Mouse (Mus musculus) heart, embryonic 15.5 days (tissue): ENCODE data around the gene Gm11115. TPM values are rescaled to one million over a fixed set of nuclear protein-coding genes. Genes with fewer than 3 reads are reported as not detected.

Source experiments
- ATAC-seq: fragments of 200-750 bp; cut with Nextera tagmentation; replicated peaks from 2 replicates; pipeline ENCODE4 v1.8.0; 2017; ENCODE audit warnings: low read depth, moderate TSS enrichment; ENCODE audit not compliant: insufficient number of reproducible peaks, insufficient read depth, low FRiP score
- H3K27ac ChIP-seq: fragments of 300-500 bp; sonication (generic); 2 replicates; pipeline ENCODE4 v1.5.1; 2015; ENCODE audit warnings: mild to moderate bottlenecking, inconsistent platforms
- H3K27me3 ChIP-seq: fragments of 300-500 bp; sonication (generic); 2 replicates; pipeline ENCODE4 v1.6.1; 2015; ENCODE audit warnings: inconsistent platforms
- H3K36me3 ChIP-seq: fragments of 300-500 bp; sonication (generic); 2 replicates; pipeline ENCODE4 v1.6.1; 2015; ENCODE audit warnings: mild to moderate bottlenecking, inconsistent platforms
- H3K4me1 ChIP-seq: fragments of 300-500 bp; sonication (generic); replicated peaks from 2 replicates; pipeline ENCODE4 v1.6.1; 2015; ENCODE audit warnings: inconsistent platforms
- H3K4me2 ChIP-seq: fragments of 300-500 bp; sonication (generic); 2 replicates; pipeline ENCODE4 v1.6.1; 2015; ENCODE audit warnings: inconsistent platforms, mild to moderate bottlenecking, moderate library complexity
- H3K4me3 ChIP-seq: fragments of 300-500 bp; sonication (generic); 2 replicates; pipeline ENCODE4 v1.5.1; 2015; ENCODE audit warnings: mild to moderate bottlenecking, inconsistent platforms
- H3K9ac ChIP-seq: fragments of 300-500 bp; sonication (generic); 2 replicates; pipeline ENCODE4 v1.6.1; 2015; ENCODE audit warnings: mild to moderate bottlenecking, inconsistent platforms
- H3K9me3 ChIP-seq: fragments of 300-500 bp; sonication (generic); replicated peaks from 2 replicates; pipeline ENCODE4 v1.6.1; 2016; ENCODE audit warnings: inconsistent platforms
- WGBS: fragments of 180-500 bp; shearing (Covaris S2); methylation state at CpG from one replicate; pipeline ENCODE4 v1.1.7; 2015; ENCODE audit warnings: mixed read lengths; 5-methylcytosine and 5-hydroxymethylcytosine counted together
- polyA plus RNA-seq: library from polyadenylated mRNA; unstranded; fragments of >200 nt; fragmentation: Nextera tagmentation; extraction: Ambion mirVana; gene quantifications from 2 replicates; pipeline ENCODE4 v1.2.1, GENCODE M21; 2015

Gm11115 gene
- polyA plus RNA-seq = not detected in 2 replicates

- ATAC-seq = no peak
- H3K27ac ChIP-seq = no peak within 1 kb of the TSS
- no peaks in the 10 kb centered on the region for H3K36me3 ChIP-seq
- H3K4me3 ChIP-seq = no peak within 1 kb of the TSS
- H3K27me3 ChIP-seq = no peaks in the 10 kb centered on the region
- H3K4me1 ChIP-seq = no peaks in the 10 kb centered on the region
- H3K4me2 ChIP-seq = no peak within 1 kb of the TSS
- no peak within 1 kb of the TSS for H3K9ac ChIP-seq
- H3K9me3 ChIP-seq = no peaks in the 10 kb centered on the region
These were observed at the start of gene Gm11115 for GRCm38 (mm10) chr5:88153999-88154398. Gm11115 (minus strand) TSS chr5:88154099.

GRCm38 (mm10) chr5:88111430-88111829 is 42.5 kb downstream of the Gm11115 start, which contains the start of gene Gm11116:
Gm11116 (minus strand) TSS chr5:88111530.
- no peaks in the 10 kb centered on the region for H3K9me3 ChIP-seq
- 58% methylated on average over 1 of the region's 1 CpGs for WGBS
- no peak within 1 kb of the TSS for H3K4me2 ChIP-seq
- H3K27ac ChIP-seq = no peak within 1 kb of the TSS
- H3K36me3 ChIP-seq = no peaks in the 10 kb centered on the region
- H3K4me1 ChIP-seq = no peaks in the 10 kb centered on the region
- no peak within 1 kb of the TSS for H3K9ac ChIP-seq
- no peak for ATAC-seq
- H3K27me3 ChIP-seq = no peaks in the 10 kb centered on the region
- no peak within 1 kb of the TSS for H3K4me3 ChIP-seq

Other genes with a start within 250 kb of the Gm11115 start
- not detected in 2 replicates for gene Csn3, start 228.5 kb downstream of the Gm11115 start, polyA plus RNA-seq
- not detected in 2 replicates for gene 2310003L06Rik, start 184.6 kb downstream of the Gm11115 start, polyA plus RNA-seq
- not detected in 2 replicates for gene Gm28434, start 184.6 kb downstream of the Gm11115 start, polyA plus RNA-seq
- not detected in 2 replicates for gene Cabs1, start 174.7 kb downstream of the Gm11115 start, polyA plus RNA-seq
- not detected in 2 replicates for gene Smr3a, start 151.6 kb downstream of the Gm11115 start, polyA plus RNA-seq
- not detected in 2 replicates for gene Smr2, start 67.5 kb downstream of the Gm11115 start, polyA plus RNA-seq
- gene Gm11116, start 42.6 kb downstream of the Gm11115 start, polyA plus RNA-seq = not detected in 2 replicates
- not detected in 2 replicates for gene Gm7714, start 114.8 kb upstream of the Gm11115 start, polyA plus RNA-seq
- not detected in 2 replicates for gene Prol1, start 163.2 kb upstream of the Gm11115 start, polyA plus RNA-seq
- gene Amtn, start 222.0 kb upstream of the Gm11115 start, polyA plus RNA-seq = not detected in 2 replicates